Mouse (Mus musculus) forebrain, postnatal 0 days (tissue): ENCODE data around the gene Atp5l. TPM values are rescaled to one million over a fixed set of nuclear protein-coding genes. Genes with fewer than 3 reads are reported as not detected.

ENCODE experiments used
- ATAC-seq: fragments of 200-750 bp; cut with Nextera tagmentation; 2 replicates; pipeline ENCODE4 v1.8.0; 2017; ENCODE audit warnings: mild to moderate bottlenecking, moderate library complexity
- DNase-seq: peaks from one replicate; pipeline ENCODE4 v3.0.0-alpha.2; 2015
- H3K27ac ChIP-seq: fragments of 300-500 bp; sonication (generic); 2 replicates; pipeline ENCODE4 v1.5.1; 2014; ENCODE audit warnings: low read depth, mild to moderate bottlenecking, antibody characterized with exemption, low read length, moderate library complexity, mixed read lengths
- H3K27me3 ChIP-seq: fragments of 300-500 bp; sonication (generic); 2 replicates; pipeline ENCODE4 v1.6.1; 2014; ENCODE audit warnings: mild to moderate bottlenecking, low read length, mixed read lengths; ENCODE audit not compliant: insufficient read depth
- H3K36me3 ChIP-seq: fragments of 300-500 bp; sonication (generic); 2 replicates; pipeline ENCODE4 v1.6.1; 2014; ENCODE audit warnings: mild to moderate bottlenecking, moderate library complexity; ENCODE audit not compliant: insufficient read depth
- H3K4me1 ChIP-seq: fragments of 300-500 bp; sonication (generic); 2 replicates; pipeline ENCODE4 v1.6.1; 2014; ENCODE audit warnings: antibody characterized with exemption; ENCODE audit not compliant: insufficient read depth
- H3K4me2 ChIP-seq: fragments of 300-500 bp; sonication (generic); 2 replicates; pipeline ENCODE4 v1.6.1; 2014; ENCODE audit warnings: low read depth, mild to moderate bottlenecking, moderate library complexity
- H3K4me3 ChIP-seq: fragments of 300-500 bp; sonication (generic); 2 replicates; pipeline ENCODE4 v1.5.1; 2014; ENCODE audit warnings: low read depth, low read length, mixed read lengths
- H3K9ac ChIP-seq: fragments of 300-500 bp; sonication (generic); 2 replicates; pipeline ENCODE4 v1.6.1; 2014; ENCODE audit warnings: mild to moderate bottlenecking
- H3K9me3 ChIP-seq: fragments of 300-500 bp; sonication (generic); 2 replicates; pipeline ENCODE4 v1.6.1; 2016; ENCODE audit warnings: low read length
- CTCF ChIP-seq: sonication (generic); IDR thresholded peaks from 2 replicates; pipeline ENCODE4 v1.5.1; 2016; ENCODE audit warnings: antibody characterized with exemption, control low read depth, low read depth
- WGBS: fragments of 180-500 bp; shearing (Covaris S2); extraction: QIAGEN DNeasy Blood & Tissue Kit; methylation state at CpG from one replicate; pipeline ENCODE4 v1.1.7; 2014; 5-methylcytosine and 5-hydroxymethylcytosine counted together
- polyA plus RNA-seq: library from polyadenylated mRNA; unstranded; fragments of >200 nt; fragmentation: Nextera tagmentation; extraction: Ambion mirVana; gene quantifications from 2 replicates; pipeline ENCODE4 v1.2.1, GENCODE M21; 2015
- total RNA-seq: library from RNA; depleted of rRNA; stranded (reverse); fragments of >200 nt; gene quantifications from 2 replicates; pipeline ENCODE4 v1.2.3, GENCODE M21; 2014

Atp5l gene
- total and polyA plus RNA-seq, 2 experiments from 2014 or later: 216 to 859 TPM

DNA sequence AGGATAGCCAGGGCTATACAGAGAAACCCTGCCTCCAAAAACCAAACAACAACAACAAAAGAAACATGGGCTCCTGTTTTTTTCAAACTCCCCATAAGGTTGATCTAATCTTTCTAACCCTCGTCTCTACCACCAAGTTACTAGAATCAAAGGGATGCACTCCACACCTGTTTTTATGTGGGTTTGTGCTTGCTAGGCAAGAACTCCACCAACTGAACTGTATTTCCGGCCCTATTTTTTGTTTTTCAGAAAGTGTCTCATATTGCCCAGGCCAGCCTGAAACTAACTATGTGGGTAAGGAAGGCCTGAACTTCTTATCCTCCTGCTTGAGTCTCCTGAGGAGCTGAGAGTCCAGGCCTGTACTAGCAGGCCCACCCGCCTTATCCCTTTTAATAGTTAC, 33.9 kb upstream of the Atp5l start:
- 92% methylated on average over 3 of the region's 3 CpGs for WGBS
- Histone ChIP-seq H3K9me3 (no peaks in the 10 kb centered on the region), H3K4me2 (no peak overlapping the region), H3K36me3 (peaks cover 79% of the 10 kb centered on the region), H3K4me1 (no peaks in the 10 kb centered on the region), H3K27me3 (no peaks in the 10 kb centered on the region), H3K4me3 (no peak overlapping the region), H3K27ac (no peak overlapping the region), H3K9ac (no peak overlapping the region)
- ATAC-seq (no peak), DNase-seq (no peak)
- TF ChIP-seq CTCF: no peak

DNA sequence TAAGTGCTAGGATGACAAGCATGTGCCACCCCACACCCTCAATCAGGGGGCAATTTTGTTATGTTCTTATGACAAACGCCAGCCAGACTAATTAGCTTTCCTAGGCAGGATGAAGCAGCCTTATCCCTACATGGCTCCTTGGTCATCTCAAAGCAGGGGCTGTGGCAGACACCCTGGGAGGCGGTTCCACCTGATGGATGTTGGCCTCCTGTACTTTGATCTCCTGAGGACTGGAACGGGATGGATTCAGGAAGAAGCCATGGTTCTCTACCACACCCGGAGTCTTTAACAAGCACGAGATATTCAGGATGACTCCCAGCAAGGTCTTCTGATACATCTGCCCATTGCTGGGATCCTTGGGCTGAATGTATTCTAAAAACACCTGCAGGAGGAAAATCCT, 27.3 kb upstream of the Atp5l start:
- Histone ChIP-seq H3K9ac (no peak overlapping the region), H3K36me3 (peaks cover 88% of the 10 kb centered on the region), H3K4me2 (no peak overlapping the region), H3K27ac (no peak overlapping the region), H3K9me3 (no peaks in the 10 kb centered on the region), H3K27me3 (no peaks in the 10 kb centered on the region), H3K4me1 (no peaks in the 10 kb centered on the region), H3K4me3 (no peak overlapping the region)
- no peak for TF ChIP-seq CTCF
- 86% methylated on average over 5 of the region's 5 CpGs for WGBS
- DNase-seq: no peak
- ATAC-seq: no peak

DNA sequence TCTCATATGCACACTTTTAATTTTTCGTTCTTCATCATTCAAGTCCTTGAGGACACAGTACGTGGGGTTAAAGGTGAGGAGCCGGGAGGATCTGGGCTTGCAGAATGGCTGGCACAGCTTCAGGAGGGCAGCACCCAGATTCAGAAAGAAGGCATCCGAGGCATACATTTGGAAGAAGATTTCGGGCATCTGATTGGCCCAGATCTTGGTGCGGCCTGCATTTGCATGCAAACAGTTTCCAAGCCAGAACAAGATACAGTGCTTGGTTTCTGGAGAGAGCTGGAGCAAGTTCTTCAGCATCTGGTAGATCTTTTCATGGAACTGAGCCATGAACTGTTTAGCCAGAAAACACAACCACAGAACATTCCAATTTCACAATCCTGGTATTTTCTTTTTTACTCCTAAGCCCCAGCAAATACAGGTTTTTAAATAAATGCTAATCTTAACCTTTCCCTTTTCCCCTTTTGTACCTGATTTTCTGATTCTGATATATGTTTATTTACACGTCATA, 25.7 kb upstream of the Atp5l start:
- Histone ChIP-seq H3K9me3 (no peaks in the 10 kb centered on the region), H3K36me3 (peaks cover 87% of the 10 kb centered on the region)

DNA sequence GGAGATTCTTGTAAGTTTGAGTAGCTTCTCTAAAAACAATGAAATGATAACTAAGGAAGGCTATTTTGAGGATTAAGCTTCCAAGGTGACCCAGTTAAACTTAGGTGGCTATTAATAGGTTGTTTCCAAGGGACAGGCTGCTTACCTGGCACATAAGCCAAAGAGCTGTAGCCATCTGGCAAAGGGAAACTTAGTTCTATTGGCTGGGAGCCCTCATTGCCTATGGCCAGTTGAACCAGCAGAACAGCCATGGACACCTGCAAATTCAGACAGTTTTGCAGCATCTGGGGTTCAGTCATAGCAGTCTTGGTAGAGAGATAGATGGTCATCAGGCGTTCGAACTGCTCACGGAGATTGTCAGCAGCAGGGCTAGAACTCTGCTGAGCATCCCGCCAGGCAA, 21.9 kb upstream of the Atp5l start:
- H3K4me2 ChIP-seq: no peak overlapping the region
- no peaks in the 10 kb centered on the region for H3K9me3 ChIP-seq
- DNase-seq: no peak
- 96% methylated on average over 4 of the region's 4 CpGs for WGBS
- no peaks in the 10 kb centered on the region for H3K4me1 ChIP-seq
- no peak for ATAC-seq
- peaks cover 86% of the 10 kb centered on the region for H3K36me3 ChIP-seq
- no peak overlapping the region for H3K9ac ChIP-seq
- no peak overlapping the region for H3K27ac ChIP-seq
- H3K27me3 ChIP-seq: no peaks in the 10 kb centered on the region
- H3K4me3 ChIP-seq: no peak overlapping the region
- no peak for TF ChIP-seq CTCF

More for the DNA sequence above, 25.7 kb upstream of the Atp5l start:
- no peaks in the 10 kb centered on the region for H3K27me3 ChIP-seq
- H3K4me2 ChIP-seq: no peak overlapping the region
- WGBS: 87% methylated on average over 7 of the region's 7 CpGs
- no peak overlapping the region for H3K9ac ChIP-seq
- no peak overlapping the region for H3K27ac ChIP-seq
- TF ChIP-seq CTCF: no peak
- H3K4me3 ChIP-seq: no peak overlapping the region
- ATAC-seq (no peak), DNase-seq (no peak)
- no peaks in the 10 kb centered on the region for H3K4me1 ChIP-seq

DNA sequence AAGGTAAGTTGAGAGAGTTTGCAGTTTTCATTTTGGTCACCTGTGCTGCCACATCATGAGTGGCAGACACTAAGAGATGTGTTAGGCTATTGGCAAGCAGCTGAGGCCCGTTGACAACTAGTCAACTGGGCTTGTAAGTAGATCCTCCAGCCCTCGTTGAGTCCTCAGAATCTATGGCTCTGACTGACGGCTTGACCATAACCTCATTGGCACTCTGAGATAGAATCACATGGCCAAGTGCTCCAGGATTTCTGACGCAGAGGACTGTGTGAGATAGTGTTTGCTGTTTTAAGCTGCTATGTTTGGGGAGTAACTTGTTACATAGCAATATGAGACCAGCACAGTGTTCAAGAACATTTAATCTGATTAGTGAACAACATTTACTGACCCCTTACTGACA, 21.2 kb upstream of the Atp5l start:
- WGBS: 91% methylated on average over 4 of the region's 4 CpGs
- no peaks in the 10 kb centered on the region for H3K9me3 ChIP-seq
- no peak overlapping the region for H3K27ac ChIP-seq
- no peak overlapping the region for H3K9ac ChIP-seq
- no peak overlapping the region for H3K4me2 ChIP-seq
- ATAC-seq (no peak), DNase-seq (no peak)
- peaks cover 87% of the 10 kb centered on the region for H3K36me3 ChIP-seq
- no peaks in the 10 kb centered on the region for H3K4me1 ChIP-seq
- no peaks in the 10 kb centered on the region for H3K27me3 ChIP-seq
- H3K4me3 ChIP-seq: no peak overlapping the region
- TF ChIP-seq CTCF: no peak

DNA sequence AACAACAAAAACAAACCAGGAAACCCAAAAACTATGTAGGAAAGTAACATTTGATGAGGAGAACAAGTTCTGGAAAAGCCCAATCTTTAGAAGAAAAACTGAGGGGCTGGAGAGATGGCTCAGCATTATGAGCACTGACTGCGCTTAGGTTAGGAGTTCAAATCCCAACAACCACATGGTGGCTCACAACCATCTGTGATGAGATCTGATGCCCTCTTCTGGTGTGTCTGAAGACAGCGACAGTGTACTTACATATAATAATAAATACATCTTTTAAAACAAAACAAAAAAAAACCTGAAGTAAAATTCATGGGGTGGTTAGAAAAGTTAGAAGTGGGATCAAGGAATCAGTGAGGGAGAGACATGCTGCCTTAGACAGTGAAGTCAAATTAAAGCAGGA, 1.0 kb upstream of the Atp5l start:
- WGBS: 72% methylated on average over 2 of the region's 2 CpGs
- H3K9ac ChIP-seq: peak overlapping the region; percentile 85; the same call in 1 of the 2 replicates
- no peak for DNase-seq

DNA sequence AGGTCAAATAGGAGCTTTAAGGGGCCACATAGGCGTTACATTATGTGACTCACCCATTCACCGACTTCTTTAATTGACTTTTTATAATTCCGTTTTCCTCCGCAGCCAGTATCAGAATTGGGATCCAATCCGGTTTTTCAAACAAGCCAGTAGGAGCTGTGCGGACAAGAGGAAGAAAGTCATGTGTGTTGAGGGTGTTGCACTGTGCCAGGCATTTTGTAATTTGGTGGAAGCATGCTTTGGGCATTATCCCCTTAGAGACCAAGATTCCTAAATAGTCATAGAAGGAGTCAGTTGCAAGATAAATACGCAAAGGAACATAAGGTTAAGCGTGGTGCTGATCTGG, 554 bp upstream of the Atp5l start:
- peak overlapping the region; percentile 94 for H3K27ac ChIP-seq
- H3K9ac ChIP-seq: peak overlapping the region; percentile 85
- no peak for TF ChIP-seq CTCF
- peak overlapping the region; percentile 66 for H3K4me2 ChIP-seq
- no peaks in the 10 kb centered on the region for H3K27me3 ChIP-seq
- under 1% methylated on average over 8 of the region's 8 CpGs for WGBS
- ATAC-seq (peak; percentile 92), DNase-seq (no peak)
- H3K36me3 ChIP-seq: no peaks in the 10 kb centered on the region
- H3K9me3 ChIP-seq: no peaks in the 10 kb centered on the region
- H3K4me1 ChIP-seq: peaks cover 6% of the 10 kb centered on the region
- H3K4me3 ChIP-seq: peak overlapping the region; percentile 93

More for the DNA sequence above, 1.0 kb upstream of the Atp5l start:
- Histone ChIP-seq H3K4me3 (peak overlapping the region; percentile 93), H3K27me3 (no peaks in the 10 kb centered on the region), H3K4me1 (peaks cover 6% of the 10 kb centered on the region), H3K36me3 (no peaks in the 10 kb centered on the region), H3K27ac (peak overlapping the region; percentile 94), H3K9me3 (no peaks in the 10 kb centered on the region), H3K4me2 (peak overlapping the region; percentile 66)
- ATAC-seq: no peak
- peak; percentile 34; the same call in 1 of the 2 replicates for TF ChIP-seq CTCF
